Mouse (Mus musculus): ENCODE data around the gene Bcar1.

Bcar1 gene

GRCm38 (mm10) chr8:111739604-111740003 is 4.0 kb downstream of the Bcar1 start:
- DNase-seq (ENCODE audit: low read depth) = no peak

- DNase-seq (ENCODE audit: low read depth) = no peak
These were observed 4.7 kb downstream of the Bcar1 start for GRCm38 (mm10) chr8:111738867-111739266.

- DNase-seq (ENCODE audit: low read depth) = no peak
These were observed 7.3 kb downstream of the Bcar1 start for GRCm38 (mm10) chr8:111736321-111736720.

GRCm38 (mm10) chr8:111735791-111736190 is 7.8 kb downstream of the Bcar1 start:
- no peak for DNase-seq (ENCODE audit: low read depth)

- no peak for DNase-seq (ENCODE audit: low read depth)
These were observed 8.3 kb downstream of the Bcar1 start for GRCm38 (mm10) chr8:111735335-111735761.

GRCm38 (mm10) chr8:111734244-111734960 is 9.2 kb downstream of the Bcar1 start:
- DNase-seq (ENCODE audit: low read depth) = no peak

- DNase-seq (ENCODE audit: low read depth) = no peak
These were observed 9.9 kb downstream of the Bcar1 start for GRCm38 (mm10) chr8:111733581-111734243.

GRCm38 (mm10) chr8:111732406-111733085 is 11.1 kb downstream of the Bcar1 start:
- DNase-seq (ENCODE audit: low read depth) = no peak

- peak; percentile 85 for DNase-seq (ENCODE audit: low read depth)
These were observed 11.6 kb downstream of the Bcar1 start for GRCm38 (mm10) chr8:111732004-111732403.

GRCm38 (mm10) chr8:111731231-111731977 is 12.2 kb downstream of the Bcar1 start:
- DNase-seq (ENCODE audit: low read depth) = no peak

GRCm38 (mm10) chr8:111729233-111730170 is 14.1 kb downstream of the Bcar1 start:
- no peak for DNase-seq (ENCODE audit: low read depth)

- DNase-seq (ENCODE audit: low read depth) = no peak
These were observed 15.1 kb downstream of the Bcar1 start for GRCm38 (mm10) chr8:111728481-111728880.

GRCm38 (mm10) chr8:111727553-111727952 is 16.1 kb downstream of the Bcar1 start:
- no peak for DNase-seq (ENCODE audit: low read depth)

GRCm38 (mm10) chr8:111726102-111726900 is 17.3 kb downstream of the Bcar1 start:
- peak; percentile 94 for DNase-seq (ENCODE audit: low read depth)

GRCm38 (mm10) chr8:111725341-111725740 is 18.3 kb downstream of the Bcar1 start:
- DNase-seq (ENCODE audit: low read depth) = no peak

- no peak for DNase-seq (ENCODE audit: low read depth)
These were observed 23.5 kb downstream of the Bcar1 start for GRCm38 (mm10) chr8:111720115-111720544.

- no peak for DNase-seq (ENCODE audit: low read depth)
These were observed 24.7 kb downstream of the Bcar1 start for GRCm38 (mm10) chr8:111718937-111719336.

GRCm38 (mm10) chr8:111717866-111718265 is 25.7 kb downstream of the Bcar1 start:
- no peak for DNase-seq (ENCODE audit: low read depth)

- DNase-seq (ENCODE audit: low read depth) = no peak
These were observed 26.2 kb downstream of the Bcar1 start for GRCm38 (mm10) chr8:111717488-111717792.

Measured in fibroblast of lung, adult 2 months (primary cell).